Mouse (Mus musculus): ENCODE results near the gene Golga7b. TPM values are rescaled to one million over a fixed set of nuclear protein-coding genes. Genes with fewer than 3 reads are reported as not detected.

Gene Golga7b
- total and polyA plus RNA-seq, 2 experiments from 2014 or later = 0.30 TPM; not detected in 1

DNA sequence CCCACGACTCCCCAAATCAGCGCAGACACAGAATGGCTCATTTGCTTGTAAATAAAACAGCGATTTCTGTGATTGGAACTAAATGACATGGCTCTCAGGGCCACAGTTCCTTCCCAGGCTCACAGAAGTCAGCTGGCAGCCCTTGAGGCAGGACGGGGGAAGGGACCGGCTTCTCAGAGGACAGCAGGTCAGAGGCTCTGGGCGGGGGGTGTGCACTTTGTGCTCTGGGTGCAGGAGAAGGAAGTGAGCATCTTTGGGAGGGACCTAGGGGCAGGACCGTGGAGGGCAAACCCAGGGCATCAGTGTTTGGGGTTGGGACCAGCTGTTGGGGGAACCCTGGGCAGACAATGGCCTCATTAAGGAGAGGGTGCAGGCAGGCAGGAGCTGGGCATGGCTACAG is 37.9 kb upstream of the Golga7b start:
- 66% methylated on average over 7 of the region's 7 CpGs for WGBS
- no peaks in the 10 kb centered on the region for H3K36me3 ChIP-seq (replicated peaks; ENCODE audit: control insufficient read depth, insufficient read depth, low read length)
- H3K4me2 ChIP-seq (ENCODE audit: low read depth, low read length) = no peak overlapping the region
- no peak for ATAC-seq (ENCODE audit: insufficient read depth, low read depth)
- H3K27me3 ChIP-seq (ENCODE audit: control insufficient read depth, insufficient read depth, low read length) = peaks cover 7% of the 10 kb centered on the region; the same call in 1 of the 2 replicates
- no peak overlapping the region for H3K4me3 ChIP-seq (ENCODE audit: low read depth, low read length)
- no peak overlapping the region for H3K9ac ChIP-seq (replicated peaks; ENCODE audit: low read depth, low read length)
- no peak for DNase-seq (ENCODE audit: low spot score)
- H3K4me1 ChIP-seq (ENCODE audit: control insufficient read depth, insufficient read depth) = peaks cover 6% of the 10 kb centered on the region; the same call in 1 of the 2 replicates
- TF ChIP-seq CTCF (IDR thresholded peaks at IDR 0.05; ENCODE audit: low read depth) (no peak), EP300 (IDR thresholded peaks at IDR 0.05; ENCODE audit: low read depth) (no peak)
- no peaks in the 10 kb centered on the region for H3K9me3 ChIP-seq (replicated peaks; ENCODE audit: control insufficient read depth, low read length)
- H3K27ac ChIP-seq (ENCODE audit: low read depth) = no peak overlapping the region

GRCm38 (mm10) chr19:42209976-42210375 is 37.4 kb upstream of the Golga7b start:
- TF ChIP-seq CTCF (IDR thresholded peaks at IDR 0.05; ENCODE audit: low read depth) (no peak), EP300 (IDR thresholded peaks at IDR 0.05; ENCODE audit: low read depth) (no peak)
- ATAC-seq (ENCODE audit: insufficient read depth, low read depth) (no peak), DNase-seq (ENCODE audit: low spot score) (no peak)
- H3K36me3 ChIP-seq (replicated peaks; ENCODE audit: control insufficient read depth, insufficient read depth, low read length) = no peaks in the 10 kb centered on the region
- H3K9ac ChIP-seq (replicated peaks; ENCODE audit: low read depth, low read length) = no peak overlapping the region
- WGBS = 47% methylated on average over 6 of the region's 6 CpGs
- 0 out of 2 replicates have a peak, but pooled peaks cover 5% of the 10 kb centered on the region for H3K27me3 ChIP-seq (ENCODE audit: control insufficient read depth, insufficient read depth, low read length)
- no peak overlapping the region for H3K4me2 ChIP-seq (ENCODE audit: low read depth, low read length)
- H3K4me3 ChIP-seq (ENCODE audit: low read depth, low read length) = no peak overlapping the region
- H3K9me3 ChIP-seq (replicated peaks; ENCODE audit: control insufficient read depth, low read length) = no peaks in the 10 kb centered on the region
- H3K4me1 ChIP-seq (ENCODE audit: control insufficient read depth, insufficient read depth) = peaks cover 6% of the 10 kb centered on the region; the same call in 1 of the 2 replicates
- H3K27ac ChIP-seq (ENCODE audit: low read depth) = no peak overlapping the region

DNA sequence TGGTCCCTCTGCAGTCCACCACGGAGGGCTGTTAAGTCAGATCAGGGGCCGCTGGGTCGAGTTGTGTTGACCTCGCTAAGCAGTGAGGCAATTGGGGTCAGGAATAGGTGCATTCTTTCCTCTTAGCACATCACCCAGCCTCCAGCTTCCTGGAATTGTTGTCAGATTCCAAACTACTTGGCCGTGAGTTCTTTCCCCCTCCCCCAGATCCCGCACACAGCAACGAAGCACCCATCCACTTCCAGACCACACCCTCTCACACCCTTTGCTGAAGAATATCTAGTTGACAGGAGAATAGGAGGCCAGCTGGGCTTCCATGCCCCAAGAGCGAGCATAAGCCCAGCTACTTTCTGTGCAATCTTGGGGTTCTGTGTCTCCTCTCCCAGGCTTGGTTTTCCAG is 35.4 kb upstream of the Golga7b start:
- H3K27me3 ChIP-seq (ENCODE audit: control insufficient read depth, insufficient read depth, low read length) = 0 out of 2 replicates have a peak, but pooled peaks cover 5% of the 10 kb centered on the region
- TF ChIP-seq EP300 (IDR thresholded peaks at IDR 0.05; ENCODE audit: low read depth) (no peak), CTCF (IDR thresholded peaks at IDR 0.05; ENCODE audit: low read depth) (no peak)
- no peak overlapping the region for H3K9ac ChIP-seq (replicated peaks; ENCODE audit: low read depth, low read length)
- ATAC-seq (ENCODE audit: insufficient read depth, low read depth) (no peak), DNase-seq (ENCODE audit: low spot score) (no peak)
- no peaks in the 10 kb centered on the region for H3K9me3 ChIP-seq (replicated peaks; ENCODE audit: control insufficient read depth, low read length)
- H3K27ac ChIP-seq (ENCODE audit: low read depth) = no peak overlapping the region
- no peak overlapping the region for H3K4me2 ChIP-seq (ENCODE audit: low read depth, low read length)
- 17% methylated on average over 8 of the region's 8 CpGs for WGBS
- H3K4me3 ChIP-seq (ENCODE audit: low read depth, low read length) = no peak overlapping the region
- H3K4me1 ChIP-seq (ENCODE audit: control insufficient read depth, insufficient read depth) = peaks cover 6% of the 10 kb centered on the region; the same call in 1 of the 2 replicates
- no peaks in the 10 kb centered on the region for H3K36me3 ChIP-seq (replicated peaks; ENCODE audit: control insufficient read depth, insufficient read depth, low read length)

- H3K9me3 ChIP-seq (replicated peaks; ENCODE audit: control insufficient read depth, low read length) = no peaks in the 10 kb centered on the region
- DNase-seq (ENCODE audit: low spot score) (no peak), ATAC-seq (ENCODE audit: insufficient read depth, low read depth) (no peak)
- 0 out of 2 replicates have a peak, but pooled peaks cover 2% of the 10 kb centered on the region for H3K27me3 ChIP-seq (ENCODE audit: control insufficient read depth, insufficient read depth, low read length)
- peaks cover 6% of the 10 kb centered on the region; the same call in 1 of the 2 replicates for H3K4me1 ChIP-seq (ENCODE audit: control insufficient read depth, insufficient read depth)
- H3K4me2 ChIP-seq (ENCODE audit: low read depth, low read length) = no peak overlapping the region
- TF ChIP-seq CTCF (IDR thresholded peaks at IDR 0.05; ENCODE audit: low read depth) = no peak
- TF ChIP-seq EP300 (IDR thresholded peaks at IDR 0.05; ENCODE audit: low read depth) = no peak
- WGBS = 59% methylated on average over 2 of the region's 2 CpGs
- no peak overlapping the region for H3K27ac ChIP-seq (ENCODE audit: low read depth)
- no peak overlapping the region for H3K4me3 ChIP-seq (ENCODE audit: low read depth, low read length)
- H3K9ac ChIP-seq (replicated peaks; ENCODE audit: low read depth, low read length) = no peak overlapping the region
- no peaks in the 10 kb centered on the region for H3K36me3 ChIP-seq (replicated peaks; ENCODE audit: control insufficient read depth, insufficient read depth, low read length)
Measured at GRCm38 (mm10) chr19:42214601-42215000, 32.8 kb upstream of the Golga7b start.

DNA sequence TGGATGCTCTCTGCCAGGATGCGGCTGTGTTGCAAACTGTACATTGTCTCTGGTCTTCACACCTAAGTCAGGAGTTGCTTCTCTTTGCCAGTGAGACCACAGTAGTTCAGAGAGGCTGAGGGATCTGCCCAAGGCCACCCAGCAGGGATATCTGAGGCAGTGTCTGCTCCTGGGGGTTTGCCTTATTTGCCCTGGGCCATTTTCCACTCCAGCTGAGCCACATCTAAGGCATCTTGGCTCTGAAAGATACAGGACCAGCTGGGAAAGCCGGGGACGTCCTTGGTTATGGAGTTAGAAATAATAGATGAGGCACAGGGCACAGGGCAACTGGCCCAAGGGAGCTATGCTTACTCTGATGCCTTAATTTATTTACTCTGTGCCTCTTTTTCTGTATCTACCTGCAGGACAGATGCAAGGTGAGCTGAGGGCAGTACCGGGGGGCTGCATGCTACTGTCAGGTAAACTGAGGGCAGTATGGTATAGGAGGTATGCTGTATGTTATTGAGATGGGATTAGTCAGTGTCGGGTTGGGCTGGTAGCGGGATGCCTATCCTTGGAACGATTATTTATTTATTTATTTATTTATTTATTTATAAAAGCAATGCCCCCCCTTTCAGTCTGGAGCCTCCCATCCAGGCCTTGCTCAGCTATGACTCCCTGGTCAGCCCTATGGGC is 30.5 kb upstream of the Golga7b start:
- WGBS = 69% methylated on average over 7 of the region's 7 CpGs
- Histone ChIP-seq H3K36me3 (replicated peaks; ENCODE audit: control insufficient read depth, insufficient read depth, low read length) (no peaks in the 10 kb centered on the region), H3K9ac (replicated peaks; ENCODE audit: low read depth, low read length) (no peak overlapping the region), H3K9me3 (replicated peaks; ENCODE audit: control insufficient read depth, low read length) (no peaks in the 10 kb centered on the region), H3K4me1 (ENCODE audit: control insufficient read depth, insufficient read depth) (peaks cover 4% of the 10 kb centered on the region; the same call in 1 of the 2 replicates), H3K4me3 (ENCODE audit: low read depth, low read length) (no peak overlapping the region), H3K27ac (ENCODE audit: low read depth) (no peak overlapping the region), H3K4me2 (ENCODE audit: low read depth, low read length) (no peak overlapping the region), H3K27me3 (ENCODE audit: control insufficient read depth, insufficient read depth, low read length) (no peaks in the 10 kb centered on the region)
- no peak for TF ChIP-seq CTCF (IDR thresholded peaks at IDR 0.05; ENCODE audit: low read depth)
- TF ChIP-seq EP300 (IDR thresholded peaks at IDR 0.05; ENCODE audit: low read depth) = no peak
- ATAC-seq (ENCODE audit: insufficient read depth, low read depth) = no peak
- no peak for DNase-seq (ENCODE audit: low spot score)
